Mouse (Mus musculus) layer of hippocampus, postnatal 25 days (tissue): Measurements from ENCODE around the gene Art1. TPM values are rescaled to one million over a fixed set of nuclear protein-coding genes. Genes with fewer than 3 reads are reported as not detected.

ENCODE experiments used
- DNase-seq, 2 experiments: peaks; one replicate each; pipeline ENCODE4 v3.0.0; 2022; ENCODE audit warnings: mixed read lengths in 2 of 2, low spot score in 1 of 2; ENCODE audit errors: extremely low spot score in 1 of 2
- total RNA-seq, 2 experiments: library from RNA; stranded (reverse); gene quantifications; 2 replicates each; pipeline ENCODE4 v1.2.3; 2021

Art1 gene
- total RNA-seq, result not detected

DNA sequence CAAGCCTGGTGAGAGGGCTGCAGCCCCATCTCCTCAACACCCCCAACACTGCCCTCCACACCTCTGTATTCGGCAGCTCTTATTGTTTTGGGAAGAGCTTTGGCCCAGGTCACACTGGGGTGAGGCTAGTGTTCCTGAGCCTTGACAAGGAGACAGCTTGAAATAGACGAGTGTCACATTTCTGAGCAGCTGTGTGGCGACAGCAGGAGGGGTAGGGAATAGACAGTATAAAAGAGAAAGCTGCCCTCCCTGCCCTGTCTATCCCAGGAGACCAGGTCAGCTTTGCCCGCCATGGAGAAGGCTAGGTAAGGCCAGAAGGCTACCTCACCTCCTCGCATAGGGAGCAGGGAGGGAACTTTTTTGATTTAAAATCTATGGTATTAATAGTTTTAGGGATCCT is at the start of gene Art1:
TSS of gene Art1 (plus strand) at position 257 of the 400 bp plus-strand sequence.
- no peak for DNase-seq

DNA sequence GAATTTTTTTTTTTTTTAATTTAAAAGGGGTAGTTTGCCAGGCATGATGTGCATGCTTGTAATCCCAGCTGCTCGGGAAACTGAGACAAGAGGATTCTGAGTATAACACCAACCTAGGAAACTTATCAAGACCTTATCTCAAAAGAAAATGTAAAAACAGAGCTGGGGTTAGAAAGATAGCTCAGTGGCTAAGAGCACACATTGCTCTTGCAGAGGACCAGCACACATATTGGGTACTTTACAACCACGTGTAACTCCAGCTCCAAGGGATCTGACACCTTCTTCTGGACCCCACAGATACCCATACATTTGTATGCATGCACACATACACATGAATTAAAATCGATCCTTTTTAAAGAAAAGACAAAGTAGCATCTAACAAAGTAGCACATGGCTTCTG is 40.2 kb upstream of the Art1 start:
- DNase-seq, result no peak

GRCm38 (mm10) chr7:102062203-102062602 is 39.3 kb upstream of the Art1 start:
- no peak for DNase-seq

DNA sequence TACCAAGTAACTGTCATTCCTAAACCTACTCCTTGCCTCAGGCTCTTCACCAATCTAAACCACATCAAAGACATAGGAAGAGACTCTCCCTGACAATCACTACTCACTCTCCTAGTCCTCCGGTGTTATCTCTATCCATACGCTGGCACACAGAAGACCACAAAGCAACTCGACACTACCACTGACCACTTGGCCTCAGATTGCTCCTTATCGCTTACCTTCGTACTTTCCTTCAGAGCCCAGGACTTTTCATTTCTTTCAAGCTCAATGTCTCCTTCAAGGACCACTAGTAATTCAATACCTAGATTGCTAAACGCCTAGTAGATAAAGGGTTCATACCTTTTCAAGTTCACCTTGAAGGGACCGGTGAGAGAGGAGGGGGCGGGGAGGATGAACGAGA is 37.7 kb upstream of the Art1 start:
- no peak for DNase-seq

DNA sequence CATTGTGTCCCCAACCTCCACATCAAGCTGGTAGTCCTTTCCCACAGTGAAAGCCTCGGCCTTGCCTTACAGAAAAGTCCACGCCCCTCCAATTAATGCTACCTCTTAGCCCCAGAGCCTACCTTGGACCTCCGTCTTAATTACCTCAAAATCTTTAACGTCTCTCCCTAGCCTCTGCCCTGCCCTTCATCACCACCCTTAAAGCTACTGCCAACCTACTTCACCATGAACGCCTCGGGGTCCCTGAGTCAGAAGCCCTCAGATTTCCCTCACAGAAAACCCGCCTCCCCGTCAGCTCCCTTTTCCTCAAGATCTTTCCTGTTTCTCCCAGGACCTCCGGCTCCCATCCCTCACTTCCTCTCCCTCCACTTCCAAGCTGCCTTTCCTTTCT is 36.9 kb upstream of the Art1 start:
- no peak for DNase-seq

DNA sequence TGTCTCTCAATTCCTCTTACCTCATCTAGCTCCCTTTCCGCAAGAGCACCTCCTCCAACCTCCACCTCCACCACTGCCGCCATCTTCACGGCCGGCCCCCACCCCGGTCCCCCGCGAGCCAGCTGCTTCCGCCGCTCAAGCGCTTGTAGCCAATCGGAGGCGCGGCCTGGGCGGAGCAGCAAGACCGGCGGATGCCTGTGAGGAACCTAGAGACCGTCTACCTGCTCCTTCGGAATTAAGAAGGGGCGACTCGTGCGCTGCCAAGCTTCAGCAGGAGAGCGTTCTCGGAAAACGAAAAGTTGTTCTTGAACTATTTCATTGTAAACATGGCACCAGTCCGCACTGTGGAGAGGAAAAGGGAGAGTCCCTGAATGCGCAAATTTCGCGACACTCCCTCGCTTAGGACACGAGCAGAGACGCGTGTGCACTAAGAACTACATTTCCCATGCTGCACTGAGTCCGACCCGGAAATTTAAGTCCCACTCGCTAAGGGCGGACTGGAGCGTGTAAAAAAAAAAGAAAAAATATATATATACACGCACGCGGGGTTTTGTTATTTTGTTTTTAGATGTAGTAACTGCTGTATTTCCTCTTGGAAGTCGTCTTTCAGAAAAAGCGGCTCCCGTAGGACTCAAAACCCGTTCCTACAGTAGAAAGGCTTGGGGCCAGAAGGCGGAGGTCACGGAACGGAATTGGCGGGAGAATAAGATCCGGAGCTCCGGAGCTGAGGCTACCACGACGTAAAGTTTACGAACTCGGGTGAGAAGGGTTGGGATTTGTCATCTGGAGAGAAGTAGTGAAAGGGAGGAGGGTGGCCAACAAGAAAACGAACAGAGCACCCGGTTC is 36.3 kb upstream of the Art1 start, which contains the start of the genes Rnf121, Xndc1 and Xntrpc:
TSS of gene Rnf121 (minus strand) at position 424 of the 846 bp plus-strand sequence.
TSS of gene Xndc1 (plus strand) at position 466 of the 846 bp plus-strand sequence.
TSS of gene Xntrpc (plus strand) at position 668 of the 846 bp plus-strand sequence.
- DNase-seq, result peak; percentile 77 to 90

- DNase-seq, result no peak
Observed at GRCm38 (mm10) chr7:102066363-102066762, 35.2 kb upstream of the Art1 start.

GRCm38 (mm10) chr7:102076714-102077296 is 24.7 kb upstream of the Art1 start:
- DNase-seq, result peak in 1 of 2 experiments; percentile 22

DNA sequence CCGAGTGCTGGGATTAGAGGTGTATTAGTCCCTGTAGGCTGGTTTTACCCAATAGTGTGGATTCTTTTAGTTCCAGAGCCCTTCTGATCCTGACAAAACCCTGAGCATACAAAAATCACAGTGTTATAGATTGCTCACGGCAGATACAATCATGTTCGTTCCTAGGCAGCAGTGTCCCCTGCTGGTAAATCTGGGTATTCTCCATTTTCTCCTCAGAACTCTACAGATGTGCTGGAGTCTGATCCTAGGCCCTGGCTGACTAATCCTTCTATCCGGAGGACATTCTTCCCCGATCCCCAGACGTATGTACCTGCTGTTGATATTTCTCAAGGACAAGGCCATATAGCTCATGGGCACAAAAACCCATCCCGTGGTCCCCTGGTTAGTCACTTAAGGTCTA is 23.0 kb upstream of the Art1 start:
- peak in 1 of 2 experiments; percentile 41 for DNase-seq

DNA sequence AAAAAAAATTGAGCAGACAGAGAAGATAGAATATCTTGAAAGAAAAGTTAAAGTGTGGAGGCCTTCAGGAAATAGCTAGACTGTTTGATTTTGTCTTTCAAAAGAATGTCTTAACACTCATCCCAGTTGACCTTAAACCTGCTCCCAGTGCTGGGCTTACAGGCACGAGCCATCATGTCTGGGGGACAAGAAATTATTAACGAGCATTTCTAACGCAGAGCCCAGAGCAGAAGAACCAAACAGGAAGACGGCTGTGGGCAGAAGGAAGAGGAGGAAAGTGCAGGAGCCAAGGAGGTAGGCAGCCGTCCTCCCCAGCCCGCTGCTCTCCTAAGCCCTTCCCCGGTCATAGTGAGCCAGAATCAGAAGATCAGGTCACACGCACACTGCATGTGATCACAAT is 21.2 kb upstream of the Art1 start:
- DNase-seq, result no peak

- DNase-seq, result no peak
Observed at GRCm38 (mm10) chr7:102081784-102082183, 19.8 kb upstream of the Art1 start.

- no peak for DNase-seq
Observed at GRCm38 (mm10) chr7:102082816-102083215, 18.7 kb upstream of the Art1 start, which contains the start of gene Trpc2. Trpc2 (plus strand) TSS chr7:102083116.

GRCm38 (mm10) chr7:102084041-102084696 is 17.4 kb upstream of the Art1 start:
- no peak for DNase-seq

DNA sequence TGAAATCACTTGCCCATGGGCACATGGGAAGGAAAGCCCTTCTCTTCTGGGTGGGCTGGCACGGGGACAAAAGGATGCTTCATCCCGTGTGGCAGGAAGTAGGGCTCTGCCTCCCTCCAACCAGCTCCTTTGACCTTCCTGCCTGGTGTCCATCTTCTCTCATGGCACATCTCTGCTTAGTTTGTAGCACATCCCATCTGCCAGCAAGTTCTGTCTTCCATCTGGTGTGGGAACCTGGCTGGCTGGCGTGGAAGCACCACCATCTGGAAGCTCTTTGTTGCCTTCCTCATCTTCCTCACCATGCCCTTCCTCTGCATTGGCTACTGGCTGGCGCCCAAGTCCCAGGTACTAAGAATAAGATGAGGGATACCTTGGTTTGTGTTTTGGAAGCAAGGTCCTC is 14.2 kb upstream of the Art1 start:
- no peak for DNase-seq

DNA sequence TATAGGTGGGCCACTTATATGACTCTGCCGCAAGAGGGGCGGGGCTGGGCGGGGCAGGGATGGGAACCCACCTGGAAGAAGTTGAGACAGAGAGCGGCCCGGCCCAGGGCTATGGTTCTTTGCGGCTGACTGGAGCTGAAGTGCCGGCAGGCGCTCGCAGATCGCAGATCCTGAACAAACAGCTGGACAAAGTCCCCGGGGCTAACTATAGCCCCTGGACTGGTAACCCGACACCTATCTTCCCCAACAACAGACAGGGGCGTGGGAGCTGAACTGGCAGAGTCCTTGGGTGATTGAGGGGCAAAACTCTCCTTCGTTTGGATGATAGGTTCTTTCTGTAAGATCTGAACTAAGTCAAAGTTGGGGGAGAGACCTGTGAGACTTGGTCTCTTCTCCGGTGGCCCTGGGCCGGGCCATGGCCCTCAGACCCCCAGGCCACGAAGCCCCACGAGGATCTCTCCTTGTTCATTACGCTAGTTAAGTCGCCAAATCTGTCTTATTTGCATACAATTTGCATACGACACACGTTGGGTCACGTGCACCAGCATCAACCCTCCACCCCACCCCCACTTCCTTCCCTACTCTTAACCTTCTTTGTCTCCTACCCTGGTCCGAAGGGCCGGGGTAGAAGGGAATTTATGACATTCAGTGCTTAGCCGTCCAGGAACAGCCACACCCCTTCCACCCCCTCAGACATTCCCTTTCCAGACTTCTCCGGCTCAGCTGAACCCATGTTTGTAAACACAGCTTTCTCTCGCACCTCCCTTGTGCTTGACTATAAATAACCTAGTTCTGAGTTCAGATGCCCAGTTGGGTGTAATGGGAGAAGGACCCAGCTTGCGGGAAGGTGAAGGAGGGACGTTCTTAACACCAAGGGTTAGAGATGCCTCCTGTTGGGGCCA is 1.5 kb upstream of the Art1 start:
- DNase-seq, result no peak

DNA sequence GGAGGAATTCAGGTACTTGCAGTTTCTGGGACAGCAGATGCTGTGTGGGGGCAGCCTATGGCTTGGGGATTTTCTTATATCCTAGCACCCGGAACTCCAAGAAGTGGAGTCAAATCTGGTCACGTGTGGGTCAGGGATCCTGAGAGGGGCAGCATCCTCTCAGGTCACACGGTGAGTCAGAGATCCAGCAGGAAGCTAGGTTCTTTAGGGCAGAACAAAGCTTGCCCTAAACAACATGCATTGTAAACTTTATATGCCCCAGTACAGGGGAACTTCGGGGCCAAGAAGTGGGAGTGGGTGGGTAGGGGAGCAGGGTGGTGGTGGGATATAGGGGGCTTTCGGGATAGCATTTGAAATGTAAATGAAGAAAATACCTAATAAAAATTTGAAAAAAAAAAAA is 675 bp upstream of the Art1 start:
- DNase-seq, result no peak

DNA sequence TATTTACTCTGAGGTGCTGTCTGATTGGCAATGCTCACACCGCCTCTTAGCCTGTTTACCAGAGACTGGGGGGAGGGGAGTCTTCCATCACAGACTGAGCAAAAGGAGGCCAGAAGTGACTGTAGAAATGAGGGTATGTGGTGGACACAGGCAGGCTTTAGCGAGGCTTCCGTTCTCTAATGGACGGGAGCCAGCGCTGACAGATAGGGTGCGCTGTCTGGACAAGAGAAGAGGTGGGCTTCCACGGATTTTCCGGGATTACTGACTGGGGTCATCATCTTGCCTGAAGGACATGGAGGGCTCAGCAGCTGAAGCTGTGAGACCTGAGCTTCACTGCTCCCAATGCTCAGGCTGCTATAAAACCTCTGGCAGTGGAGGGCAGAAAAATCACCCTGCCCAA is 698 bp downstream of the Art1 start:
- no peak for DNase-seq

DNA sequence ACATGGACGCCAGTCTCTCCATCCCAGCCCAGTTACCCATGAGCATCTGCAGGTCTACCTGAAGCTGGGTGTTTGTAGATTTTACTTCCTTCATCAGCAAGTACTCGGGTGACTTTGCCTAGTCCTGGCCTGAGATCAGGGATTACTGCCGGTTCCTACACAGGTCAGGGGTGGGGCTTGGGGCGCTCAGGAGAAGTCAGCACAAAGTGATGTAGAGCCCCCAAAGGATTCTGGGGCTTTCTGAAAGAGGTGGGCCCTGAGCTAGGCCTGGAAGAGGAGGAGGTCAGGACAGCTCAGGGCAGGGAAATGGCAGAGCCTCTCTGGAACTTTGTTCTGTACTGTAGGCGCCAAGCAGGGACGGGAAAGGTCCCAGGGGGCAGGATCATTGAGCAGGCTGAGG is 1.2 kb downstream of the Art1 start:
- DNase-seq, result no peak

GRCm38 (mm10) chr7:102103555-102103954 is 2.0 kb downstream of the Art1 start:
- DNase-seq, result no peak

DNA sequence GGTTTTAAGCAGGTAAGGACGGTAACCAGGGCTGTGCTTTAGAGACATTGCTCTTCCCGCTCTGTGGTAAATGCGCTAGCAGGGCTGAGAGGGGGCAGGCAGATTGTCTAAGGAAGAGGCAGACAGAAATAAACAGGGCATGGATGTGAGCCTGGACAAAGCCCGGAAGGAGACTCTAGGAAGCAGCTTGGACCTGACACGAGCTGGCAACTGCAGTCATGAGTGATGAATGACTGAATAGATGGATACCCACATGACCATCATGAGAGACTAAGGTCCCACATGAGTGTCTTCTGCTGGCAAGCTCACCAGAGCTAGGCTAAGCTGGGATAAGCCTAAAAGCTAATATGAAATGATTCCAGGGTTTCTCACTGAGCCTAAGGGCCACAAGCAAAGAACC is 2.6 kb downstream of the Art1 start:
- no peak for DNase-seq
